Mouse (Mus musculus) brown adipose tissue, adult 24 weeks (tissue): Measurements from ENCODE around the gene Ssmem1. TPM values are rescaled to one million over a fixed set of nuclear protein-coding genes. Genes with fewer than 3 reads are reported as not detected.

ENCODE experiments used
- H3K27ac ChIP-seq: fragments of 200-500 bp; replicated peaks from 2 replicates; pipeline ENCODE4 v1.5.1; 2012; ENCODE audit warnings: low read depth, mild to moderate bottlenecking, low read length
- H3K4me1 ChIP-seq: fragments of 200-500 bp; 2 replicates; pipeline ENCODE4 v1.6.1; 2012; ENCODE audit warnings: low read length, mixed read lengths; ENCODE audit not compliant: control insufficient read depth, insufficient read depth, insufficient read length
- H3K4me3 ChIP-seq: fragments of 200-500 bp; 2 replicates; pipeline ENCODE4 v1.5.1; 2012; ENCODE audit warnings: low read depth, mild to moderate bottlenecking, low read length, moderate library complexity; ENCODE audit not compliant: insufficient read depth
- polyA plus RNA-seq: library from polyadenylated mRNA; stranded (reverse); fragments of >200 nt; gene quantifications from 2 replicates; pipeline ENCODE4 v1.2.4, GENCODE M21; 2012; ENCODE audit not compliant: missing spikeins, insufficient read depth, insufficient read length

Ssmem1 gene
- polyA plus RNA-seq, 1 experiment = not detected

GRCm38 (mm10) chr6:30556080-30556479 lies 46.4 kb downstream of the Ssmem1 start:
- H3K4me1 ChIP-seq = peaks cover 4% of the 10 kb centered on the region; the same call in 1 of the 2 replicates
- H3K27ac ChIP-seq = no peak overlapping the region
- no peak overlapping the region for H3K4me3 ChIP-seq

- Histone ChIP-seq H3K27ac (no peak overlapping the region), H3K4me3 (no peak overlapping the region), H3K4me1 (peaks cover 4% of the 10 kb centered on the region; the same call in 1 of the 2 replicates)
These were observed 50.1 kb downstream of the Ssmem1 start for GRCm38 (mm10) chr6:30559726-30560125.

GRCm38 (mm10) chr6:30562132-30562531 lies 52.5 kb downstream of the Ssmem1 start:
- Histone ChIP-seq H3K27ac (no peak overlapping the region), H3K4me3 (no peak overlapping the region), H3K4me1 (peaks cover 4% of the 10 kb centered on the region; the same call in 1 of the 2 replicates)

DNA sequence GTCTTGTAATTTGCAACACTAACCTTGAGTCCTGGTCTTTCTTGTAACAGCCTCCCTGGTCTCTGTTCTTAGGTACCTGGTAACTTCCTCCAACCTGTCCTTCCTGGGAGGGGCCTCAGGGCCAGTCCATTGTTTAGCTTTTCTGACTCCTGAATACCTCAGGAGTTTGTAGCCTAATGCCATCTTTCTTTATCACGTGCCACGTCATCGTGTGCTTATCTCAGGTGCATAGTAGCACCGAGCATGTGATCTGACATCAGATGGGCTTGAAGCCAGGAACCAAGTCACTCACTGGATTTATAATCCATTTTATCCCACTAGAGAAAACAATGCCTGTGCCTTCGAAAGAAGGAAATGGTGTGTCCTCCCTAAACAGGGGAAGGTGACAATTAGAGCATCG lies 53.9 kb downstream of the Ssmem1 start:
- no peak overlapping the region for H3K4me3 ChIP-seq
- peaks cover 4% of the 10 kb centered on the region; the same call in 1 of the 2 replicates for H3K4me1 ChIP-seq
- H3K27ac ChIP-seq = no peak overlapping the region

DNA sequence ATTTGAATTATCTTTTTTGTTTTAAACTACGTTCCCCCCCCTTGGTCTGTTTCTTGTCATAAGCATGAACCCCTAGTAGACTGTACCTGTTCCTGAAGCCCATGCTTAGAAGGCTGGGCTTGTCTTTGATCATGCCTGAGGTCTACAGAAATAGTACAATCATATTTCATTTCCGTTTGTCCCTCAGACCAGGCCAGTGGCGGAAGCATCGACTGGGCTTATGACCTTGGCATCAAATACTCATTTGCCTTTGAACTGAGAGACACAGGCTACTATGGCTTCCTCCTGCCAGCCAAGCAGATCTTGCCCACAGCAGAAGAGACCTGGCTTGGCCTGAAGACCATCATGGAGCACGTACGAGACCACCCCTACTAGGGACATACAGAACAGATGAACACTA lies 54.4 kb downstream of the Ssmem1 start:
- no peak overlapping the region for H3K4me3 ChIP-seq
- peaks cover 4% of the 10 kb centered on the region; the same call in 1 of the 2 replicates for H3K4me1 ChIP-seq
- no peak overlapping the region for H3K27ac ChIP-seq

DNA sequence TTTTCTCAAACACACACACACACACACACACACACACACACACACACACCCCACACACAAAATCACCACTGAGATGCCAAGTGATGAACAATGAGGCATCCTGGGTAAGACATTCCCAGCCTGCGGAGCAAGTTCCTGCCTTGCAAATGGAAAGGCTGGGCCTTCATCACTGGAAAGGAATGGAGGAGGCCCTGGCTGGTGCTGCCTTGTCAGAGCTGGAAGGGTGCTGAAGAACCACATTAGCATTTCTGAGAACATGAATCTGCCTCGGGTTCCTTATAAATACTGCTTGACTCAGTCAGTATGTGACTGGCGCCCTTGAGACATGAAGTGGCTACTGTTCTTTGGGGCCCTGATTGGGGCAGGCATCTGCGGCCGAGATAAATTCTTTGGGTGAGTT lies 58.4 kb downstream of the Ssmem1 start, which contains the start of gene Cpa4:
Cpa4 (plus strand) TSS at position 301 of the 400 bp plus-strand sequence.
- Histone ChIP-seq H3K4me1 (no peaks in the 10 kb centered on the region), H3K4me3 (no peak within 1 kb of the TSS), H3K27ac (no peak within 1 kb of the TSS)

DNA sequence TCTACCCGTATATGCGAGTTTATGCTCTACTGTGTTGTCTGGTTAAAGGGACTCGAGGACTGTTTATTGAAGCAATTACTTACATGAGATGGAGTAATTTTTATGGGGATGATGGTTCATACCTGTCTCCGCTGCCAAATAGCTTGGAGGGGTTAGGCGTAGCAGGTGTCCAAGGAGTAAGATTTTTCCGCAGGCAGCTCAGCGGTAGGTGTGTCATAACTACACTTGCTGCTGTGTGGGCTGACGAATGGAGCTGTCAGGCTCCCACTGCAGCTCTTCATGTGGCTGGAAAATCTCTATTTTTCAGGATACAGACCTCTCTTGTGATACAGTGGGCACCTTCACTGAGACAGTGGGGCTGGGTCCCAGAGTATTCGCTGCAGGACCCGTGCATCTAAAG lies 59.7 kb downstream of the Ssmem1 start:
- Histone ChIP-seq H3K4me3 (no peak overlapping the region), H3K4me1 (no peaks in the 10 kb centered on the region), H3K27ac (no peak overlapping the region)

Other genes with a start within 250 kb of the Ssmem1 start
- 58.7 and 69.2 TPM in 2 replicates for gene Ube2h, start 205.3 kb upstream of the Ssmem1 start, polyA plus RNA-seq
- 11.5 and 13.2 TPM in 2 replicates for gene Zc3hc1, start 118.8 kb upstream of the Ssmem1 start, polyA plus RNA-seq
- 18.9 and 19.3 TPM in 2 replicates for gene Klhdc10, start 108.0 kb upstream of the Ssmem1 start, polyA plus RNA-seq
- 11.8 and 15.0 TPM in 2 replicates for gene Tmem209, start 66 bp upstream of the Ssmem1 start, polyA plus RNA-seq
- 0.99 TPM in 1 of 2 replicates, not detected in the other for gene Cpa2, start 31.7 kb downstream of the Ssmem1 start, polyA plus RNA-seq
- not detected in 2 replicates for gene Cpa4, start 58.5 kb downstream of the Ssmem1 start, polyA plus RNA-seq
- not detected in 2 replicates for gene Cpa5, start 101.2 kb downstream of the Ssmem1 start, polyA plus RNA-seq
- not detected in 2 replicates for gene Cpa1, start 129.4 kb downstream of the Ssmem1 start, polyA plus RNA-seq
- 1.4 and 4.8 TPM in 2 replicates for gene Cep41, start 183.9 kb downstream of the Ssmem1 start, polyA plus RNA-seq
- 1.5 and 6.7 TPM in 2 replicates for gene Mest, start 213.7 kb downstream of the Ssmem1 start, polyA plus RNA-seq